Mouse (Mus musculus): ENCODE measurements at regions not wholly inside any gene's neighbourhood (a gene's known extent, or its start where the extent isn't known, plus 50 kb on each side); places are given as distances from the start of the nearest gene placed in this dataset.

- DNase-seq (ENCODE audit: low spot score in 2 of 2): no peak
Measured at GRCm38 (mm10) chr1:90504583-90505080, 98.1 kb upstream of the Cops8 start.

GRCm38 (mm10) chr1:90505599-90505998, 97.2 kb upstream of the Cops8 start:
- DNase-seq (ENCODE audit: low spot score in 2 of 2): no peak

GRCm38 (mm10) chr1:90506582-90506981, 96.2 kb upstream of the Cops8 start:
- no peak for DNase-seq (ENCODE audit: low spot score in 2 of 2)

- no peak for DNase-seq (ENCODE audit: low spot score in 2 of 2)
Measured at GRCm38 (mm10) chr1:90509371-90509770, 93.4 kb upstream of the Cops8 start.

- DNase-seq (ENCODE audit: low spot score in 2 of 2): no peak
Measured at GRCm38 (mm10) chr1:90513442-90514070, 89.2 kb upstream of the Cops8 start.

- no peak for DNase-seq (ENCODE audit: low spot score in 2 of 2)
Measured at GRCm38 (mm10) chr1:90514176-90514575, 88.6 kb upstream of the Cops8 start.

GRCm38 (mm10) chr1:90518584-90519265, 84.1 kb upstream of the Cops8 start:
- DNase-seq (ENCODE audit: low spot score in 2 of 2): no peak

GRCm38 (mm10) chr1:90519284-90520275, 83.2 kb upstream of the Cops8 start:
- DNase-seq (ENCODE audit: low spot score in 2 of 2): no peak

GRCm38 (mm10) chr1:90522294-90522693, 80.5 kb upstream of the Cops8 start:
- no peak for DNase-seq (ENCODE audit: low spot score in 2 of 2)

GRCm38 (mm10) chr1:90524641-90525220, 78.0 kb upstream of the Cops8 start:
- DNase-seq (ENCODE audit: low spot score in 2 of 2): no peak

GRCm38 (mm10) chr1:90526311-90526710, 76.5 kb upstream of the Cops8 start:
- DNase-seq (ENCODE audit: low spot score in 2 of 2): no peak

- DNase-seq (ENCODE audit: low spot score in 2 of 2): no peak
Measured at GRCm38 (mm10) chr1:90527947-90528717, 74.6 kb upstream of the Cops8 start.

- no peak for DNase-seq (ENCODE audit: low spot score in 2 of 2)
Measured at GRCm38 (mm10) chr1:90533481-90533880, 69.3 kb upstream of the Cops8 start.

- no peak for DNase-seq (ENCODE audit: low spot score in 2 of 2)
Measured at GRCm38 (mm10) chr1:90536105-90536504, 66.7 kb upstream of the Cops8 start.

GRCm38 (mm10) chr1:90543801-90544795, 58.7 kb upstream of the Cops8 start:
- no peak for DNase-seq (ENCODE audit: low spot score in 2 of 2)

GRCm38 (mm10) chr1:90544821-90545536, 57.8 kb upstream of the Cops8 start:
- DNase-seq (ENCODE audit: low spot score in 2 of 2): no peak

- DNase-seq (ENCODE audit: low spot score in 2 of 2): no peak
Measured at GRCm38 (mm10) chr1:90552644-90553043, 50.1 kb upstream of the Cops8 start.
